Mouse (Mus musculus) ES-E14 (cell line): Measurements from ENCODE around the gene Slc35a1. TPM values are rescaled to one million over a fixed set of nuclear protein-coding genes. Genes with fewer than 3 reads are reported as not detected.

Source experiments
- DNase-seq: peaks from one replicate; pipeline ENCODE4 v3.0.0-alpha.2; 2013; ENCODE audit warnings: low read depth, low spot score
- H3K27ac ChIP-seq: 2 replicates; pipeline ENCODE4 v1.5.1; 2012; ENCODE audit warnings: low read depth, mild to moderate bottlenecking, low read length, moderate library complexity, mixed read lengths; ENCODE audit not compliant: poor library complexity, insufficient read depth, severe bottlenecking
- H3K36me3 ChIP-seq: 2 replicates; pipeline ENCODE4 v1.6.1; 2012; ENCODE audit warnings: mild to moderate bottlenecking, low read length, moderate library complexity, mixed read lengths; ENCODE audit not compliant: control insufficient read depth, poor library complexity, insufficient read depth, severe bottlenecking
- H3K4me1 ChIP-seq, 2 experiments: fragments of 150-350 bp in 1 of 2; sonication (generic) in 1 of 2; 2 replicates each; pipeline ENCODE4 v1.6.1; 2012; ENCODE audit warnings: low read length in 2 of 2, mild to moderate bottlenecking in 1 of 2, mixed read lengths in 1 of 2; ENCODE audit not compliant: control insufficient read depth in 2 of 2, insufficient read depth in 2 of 2, poor library complexity in 1 of 2
- H3K4me3 ChIP-seq, 2 experiments: fragments of 150-350 bp in 1 of 2; sonication (generic) in 1 of 2; 2 replicates each; pipeline ENCODE4 v1.5.1; 2012; ENCODE audit warnings: low read length in 2 of 2, low read depth in 1 of 2, mild to moderate bottlenecking in 1 of 2, mixed read lengths in 1 of 2; ENCODE audit not compliant: insufficient read depth in 1 of 2, poor library complexity in 1 of 2, severe bottlenecking in 1 of 2
- H3K9ac ChIP-seq: 2 replicates; pipeline ENCODE4 v1.6.1; 2012; ENCODE audit warnings: low read depth, mild to moderate bottlenecking, low read length, mixed read lengths; ENCODE audit not compliant: poor library complexity, insufficient read depth, severe bottlenecking
- H3K9me3 ChIP-seq: fragments of 150-350 bp; sonication (generic); 2 replicates; pipeline ENCODE4 v1.6.1; 2012; ENCODE audit warnings: low read depth, mild to moderate bottlenecking, low read length; ENCODE audit not compliant: control insufficient read depth, insufficient read depth
- CHD2 ChIP-seq: IDR thresholded peaks from 2 replicates; pipeline ENCODE4 v1.6.1; 2014; ENCODE audit warnings: mild to moderate bottlenecking, low read depth, low read length, inconsistent platforms
- HCFC1 ChIP-seq: IDR thresholded peaks from 2 replicates; pipeline ENCODE4 v1.6.1; 2012; ENCODE audit warnings: low read length, inconsistent platforms, borderline replicate concordance; ENCODE audit not compliant: insufficient read depth
- MAFK ChIP-seq: IDR thresholded peaks from 2 replicates; pipeline ENCODE4 v1.6.1; 2014; ENCODE audit warnings: mild to moderate bottlenecking, low read depth, low read length, inconsistent platforms; ENCODE audit not compliant: insufficient read depth
- ZC3H11A ChIP-seq: IDR thresholded peaks from 2 replicates; pipeline ENCODE4 v1.6.1; 2012; ENCODE audit warnings: low read depth, mild to moderate bottlenecking, inconsistent platforms, low read length, borderline replicate concordance
- ZNF384 ChIP-seq: IDR thresholded peaks from 2 replicates; pipeline ENCODE4 v1.6.1; 2012; ENCODE audit warnings: low read depth, low read length, inconsistent platforms
- in situ Hi-C, 2 experiments: fragments of 600-800 bp; cut with MboI; formaldehyde crosslinking; loops; one replicate each; pipeline ENCODE4 v1.15.1; 2025; ENCODE audit warnings: low sequenced_read_pairs in 2 of 2, inconsistent platforms in 1 of 2; ENCODE audit not compliant: unreplicated experiment in 2 of 2
- total RNA-seq: library from RNA; depleted of rRNA; stranded (reverse); fragments of 300-350 nt; gene quantifications from 2 replicates; pipeline ENCODE4 v1.2.3, GENCODE M21; 2012

Gene Slc35a1
- total RNA-seq, 1 experiment, result 36.9 TPM

GRCm38 (mm10) chr4:34724306-34724705 is 37.1 kb upstream of the Slc35a1 start:
- Histone ChIP-seq H3K9ac (no peak overlapping the region), H3K4me3 (no peak overlapping the region), H3K9me3 (no peaks in the 10 kb centered on the region), H3K36me3 (no peaks in the 10 kb centered on the region; the same call in 1 of the 2 replicates), H3K4me1 (peaks cover 0 to 5% of the 10 kb centered on the region in 2 experiments; a peak in 2 of 4 replicates), H3K27ac (no peak overlapping the region)
- no peak for TF ChIP-seq CHD2
- no peak for TF ChIP-seq ZC3H11A
- TF ChIP-seq HCFC1, result no peak
- TF ChIP-seq ZNF384, result no peak
- no peak for TF ChIP-seq MAFK
- no peak for DNase-seq
- in situ Hi-C loops, result no loop called here

GRCm38 (mm10) chr4:34723186-34723585 is 35.9 kb upstream of the Slc35a1 start:
- DNase-seq, result no peak
- no peak overlapping the region for H3K27ac ChIP-seq
- no peaks in the 10 kb centered on the region for H3K9me3 ChIP-seq
- TF ChIP-seq MAFK, result no peak
- H3K9ac ChIP-seq, result no peak overlapping the region
- peaks cover 0 to 5% of the 10 kb centered on the region in 2 experiments; a peak in 2 of 4 replicates for H3K4me1 ChIP-seq
- H3K4me3 ChIP-seq, result no peak overlapping the region
- no peaks in the 10 kb centered on the region; the same call in 1 of the 2 replicates for H3K36me3 ChIP-seq
- in situ Hi-C loops, result no loop called here

DNA sequence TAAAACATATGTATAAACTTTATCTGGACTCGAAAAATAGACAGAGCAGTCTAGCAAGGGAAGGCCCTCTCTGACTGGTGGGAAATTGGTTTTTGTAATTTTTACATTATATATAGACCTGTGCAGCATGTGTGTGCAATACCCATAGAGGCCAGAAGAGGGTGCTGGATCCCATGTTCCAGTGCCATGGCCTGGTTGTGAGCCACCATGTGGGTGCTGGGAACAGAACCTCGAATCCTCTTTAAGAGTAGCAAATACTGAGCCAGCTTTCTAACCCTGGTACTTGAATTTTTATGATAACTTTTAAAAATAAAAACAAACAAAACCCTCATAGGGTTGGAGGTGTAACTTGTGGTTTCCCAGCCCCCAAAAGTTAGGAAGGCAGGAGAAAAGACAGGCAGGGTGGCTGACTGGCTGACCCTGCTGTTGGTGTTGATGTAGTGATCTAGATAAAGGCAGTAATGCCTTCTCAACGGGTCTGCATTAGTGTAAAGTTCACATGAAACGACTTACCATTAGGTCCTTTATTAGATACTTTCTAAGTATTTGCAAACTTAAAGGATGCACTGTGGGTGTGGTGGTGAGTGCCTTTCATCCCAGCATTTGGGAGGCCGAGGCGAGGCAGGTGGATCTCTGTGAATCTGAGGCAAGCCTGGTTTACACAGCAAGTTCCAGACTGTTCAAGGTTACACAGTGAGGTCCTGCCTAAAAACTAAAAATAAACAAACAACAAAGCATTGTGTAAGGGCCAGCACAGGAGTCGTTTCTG is 33.1 kb upstream of the Slc35a1 start:
- Histone ChIP-seq H3K27ac (no peak overlapping the region), H3K9ac (no peak overlapping the region), H3K9me3 (no peaks in the 10 kb centered on the region), H3K4me1 (peaks cover 0 to 5% of the 10 kb centered on the region in 2 experiments; a peak in 2 of 4 replicates), H3K36me3 (no peaks in the 10 kb centered on the region; the same call in 1 of the 2 replicates), H3K4me3 (no peak overlapping the region)
- no peak for DNase-seq
- in situ Hi-C loops, result no loop called here
- TF ChIP-seq ZC3H11A, result no peak
- TF ChIP-seq CHD2, result no peak
- no peak for TF ChIP-seq ZNF384
- TF ChIP-seq MAFK, result no peak
- no peak for TF ChIP-seq HCFC1

- H3K9ac ChIP-seq, result no peak overlapping the region
- H3K27ac ChIP-seq, result no peak overlapping the region
- peaks cover 0 to 5% of the 10 kb centered on the region in 2 experiments; a peak in 2 of 4 replicates for H3K4me1 ChIP-seq
- H3K36me3 ChIP-seq, result no peaks in the 10 kb centered on the region; the same call in 1 of the 2 replicates
- no peaks in the 10 kb centered on the region for H3K9me3 ChIP-seq
- DNase-seq, result no peak
- in situ Hi-C loops, result no loop called here
- TF ChIP-seq ZC3H11A (no peak), ZNF384 (no peak), HCFC1 (no peak), CHD2 (no peak), MAFK (no peak)
- no peak overlapping the region for H3K4me3 ChIP-seq
Observed at GRCm38 (mm10) chr4:34719421-34719820, 32.2 kb upstream of the Slc35a1 start.

- in situ Hi-C loops, result no loop called here
- no peak for DNase-seq
- H3K9ac ChIP-seq, result no peak overlapping the region
- H3K4me1 ChIP-seq, result no peaks in the 10 kb centered on the region
- TF ChIP-seq MAFK (no peak), CHD2 (no peak), HCFC1 (no peak), ZC3H11A (no peak), ZNF384 (no peak)
- H3K4me3 ChIP-seq, result no peak overlapping the region
- H3K36me3 ChIP-seq, result no peaks in the 10 kb centered on the region; the same call in 1 of the 2 replicates
- H3K27ac ChIP-seq, result no peak overlapping the region
- H3K9me3 ChIP-seq, result no peaks in the 10 kb centered on the region
Observed at GRCm38 (mm10) chr4:34715062-34715461, 27.8 kb upstream of the Slc35a1 start.
